Mouse (Mus musculus): ENCODE results near the gene Jazf1.

Jazf1 gene

DNA sequence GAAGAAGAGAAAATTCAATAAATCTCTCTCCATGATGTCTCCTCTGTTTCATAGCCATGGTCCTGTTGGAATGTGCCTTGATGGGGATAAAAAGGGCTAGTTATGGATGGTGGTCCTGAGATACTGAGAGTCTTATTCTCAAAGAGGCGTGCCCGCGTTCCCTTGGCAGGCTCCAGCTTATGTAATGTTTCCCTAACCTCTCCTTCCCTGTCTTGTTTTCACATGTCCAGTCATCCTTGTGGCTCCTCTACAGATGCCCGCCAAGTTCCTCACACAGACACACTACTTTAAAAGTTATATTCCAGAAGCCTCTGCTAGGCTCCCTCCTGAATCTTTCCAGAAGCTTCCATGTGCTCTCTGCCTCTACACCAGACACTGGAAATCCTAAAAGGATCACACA is 151.0 kb downstream of the Jazf1 start:
- DNase-seq (ENCODE audit: extremely low read depth, low read depth): no peak

DNA sequence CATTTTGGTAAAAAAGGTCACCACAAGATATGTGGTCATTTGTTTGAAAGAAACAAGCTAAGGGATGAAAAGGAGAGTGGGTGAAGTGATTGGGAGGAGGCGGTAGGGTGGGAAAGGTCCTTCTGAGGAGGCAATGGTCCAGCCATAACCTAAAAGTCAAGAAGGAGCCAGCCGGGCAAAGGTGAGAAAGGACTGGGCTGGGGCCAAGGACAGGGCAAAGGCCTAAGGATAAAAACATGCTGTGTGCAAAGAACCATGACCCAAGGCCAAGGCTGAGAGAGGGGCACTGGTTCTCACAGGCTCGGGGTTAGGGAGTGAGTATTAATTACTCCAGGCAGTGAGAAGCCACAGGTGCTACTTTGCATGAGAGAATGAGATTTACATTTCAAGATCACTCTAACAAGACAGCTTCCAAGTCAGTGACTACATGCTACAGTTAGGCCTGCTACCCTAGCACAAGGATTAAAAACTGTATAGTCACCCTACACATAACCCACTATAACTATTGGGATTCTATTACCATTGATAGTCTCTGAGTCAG is 151.5 kb downstream of the Jazf1 start:
- no peak for DNase-seq (ENCODE audit: extremely low read depth, low read depth)

DNA sequence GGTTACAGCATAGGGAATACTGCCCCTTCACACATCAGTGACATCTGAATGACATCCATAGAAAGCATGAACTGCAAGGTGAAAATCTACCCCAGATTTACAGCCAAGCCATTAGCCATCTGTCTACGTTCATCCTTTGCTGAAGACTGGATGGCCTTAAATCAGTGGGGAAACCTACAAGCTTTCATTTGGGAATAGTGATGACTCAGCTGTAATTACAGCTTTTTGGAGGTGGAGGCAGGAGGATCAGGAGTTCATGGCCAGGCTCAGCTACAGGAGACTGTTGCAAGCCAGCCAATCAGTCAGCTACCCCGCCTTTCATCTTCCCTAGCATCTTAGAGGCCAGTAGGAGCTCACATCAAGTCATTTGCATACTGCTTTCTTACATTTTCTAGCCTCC is 153.5 kb downstream of the Jazf1 start:
- DNase-seq (ENCODE audit: extremely low read depth, low read depth): no peak

DNA sequence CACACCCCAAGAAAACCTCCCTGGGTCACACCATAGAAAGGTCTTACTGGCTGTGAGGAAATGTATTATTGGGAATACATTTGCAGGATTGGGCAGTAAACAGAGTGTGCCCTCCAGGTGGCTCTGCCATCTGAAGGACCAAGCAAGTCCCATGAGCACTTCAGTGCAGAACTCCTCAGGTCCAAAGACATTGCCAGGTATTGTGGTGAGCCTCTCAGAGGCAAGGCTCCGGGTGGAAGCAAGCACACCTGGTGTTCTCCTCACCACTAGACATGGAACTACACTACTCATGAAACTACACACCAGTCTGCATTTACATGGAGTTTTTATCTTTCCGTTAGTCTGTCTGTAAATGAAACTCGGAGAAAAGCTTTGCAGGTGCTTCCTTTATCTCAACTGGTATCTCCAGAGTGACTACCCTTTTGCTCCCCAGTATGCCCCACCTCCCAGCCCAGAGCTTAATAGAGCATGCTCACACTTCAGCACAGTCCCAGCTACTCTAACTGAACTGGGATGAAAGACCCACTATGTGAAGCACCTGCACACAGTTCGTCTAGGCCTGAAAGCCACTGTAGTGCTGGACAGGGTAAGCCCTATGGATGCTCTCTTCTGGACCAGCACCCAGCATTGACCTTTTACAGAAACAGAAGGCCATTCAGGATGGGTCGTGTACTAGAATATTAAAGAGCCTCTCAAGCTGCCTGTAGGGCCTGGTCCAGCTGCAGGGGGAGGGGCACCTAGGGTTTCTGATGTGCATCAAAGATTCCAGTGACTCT is 156.1 kb downstream of the Jazf1 start:
- DNase-seq (ENCODE audit: extremely low read depth, low read depth): no peak

DNA sequence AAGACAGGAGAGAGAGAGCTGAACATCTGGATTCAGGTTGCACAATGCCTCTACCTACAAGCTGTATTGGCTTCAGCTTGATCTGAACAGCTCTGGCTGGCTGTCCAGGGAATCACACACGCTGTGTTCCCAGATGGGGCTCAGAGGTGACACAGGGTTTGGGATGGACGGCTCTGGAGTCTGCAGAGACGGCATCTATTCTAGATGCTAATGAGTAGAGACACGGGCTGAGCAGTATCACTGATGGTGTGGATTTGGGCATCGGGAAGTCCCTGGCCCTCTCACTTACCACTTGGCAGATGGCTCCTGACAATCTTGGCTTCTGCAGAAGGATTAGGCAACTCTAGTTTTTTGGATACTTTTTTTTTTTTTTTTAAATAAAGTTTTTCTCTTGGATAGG is 161.6 kb downstream of the Jazf1 start:
- no peak for DNase-seq (ENCODE audit: extremely low read depth, low read depth)

DNA sequence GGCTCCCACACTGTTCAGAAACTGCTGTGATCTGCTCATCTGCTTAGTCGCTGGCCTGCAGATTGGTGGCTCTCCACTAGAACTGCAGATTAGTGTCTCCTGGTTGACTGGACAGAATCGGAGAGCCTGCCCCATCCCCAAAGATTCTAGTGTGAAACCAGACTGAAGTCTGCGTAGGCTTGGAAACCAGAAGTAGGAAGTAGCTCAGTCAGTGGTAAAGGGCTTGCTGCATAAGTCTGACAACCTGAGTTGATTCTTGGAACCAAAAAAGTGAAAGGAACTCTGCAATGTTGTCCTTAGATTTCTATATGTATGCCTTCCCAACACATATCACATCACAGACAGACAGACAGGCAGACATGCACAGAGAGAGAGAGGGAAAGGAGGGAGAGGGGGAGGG is 163.3 kb downstream of the Jazf1 start:
- DNase-seq (ENCODE audit: extremely low read depth, low read depth): no peak

DNA sequence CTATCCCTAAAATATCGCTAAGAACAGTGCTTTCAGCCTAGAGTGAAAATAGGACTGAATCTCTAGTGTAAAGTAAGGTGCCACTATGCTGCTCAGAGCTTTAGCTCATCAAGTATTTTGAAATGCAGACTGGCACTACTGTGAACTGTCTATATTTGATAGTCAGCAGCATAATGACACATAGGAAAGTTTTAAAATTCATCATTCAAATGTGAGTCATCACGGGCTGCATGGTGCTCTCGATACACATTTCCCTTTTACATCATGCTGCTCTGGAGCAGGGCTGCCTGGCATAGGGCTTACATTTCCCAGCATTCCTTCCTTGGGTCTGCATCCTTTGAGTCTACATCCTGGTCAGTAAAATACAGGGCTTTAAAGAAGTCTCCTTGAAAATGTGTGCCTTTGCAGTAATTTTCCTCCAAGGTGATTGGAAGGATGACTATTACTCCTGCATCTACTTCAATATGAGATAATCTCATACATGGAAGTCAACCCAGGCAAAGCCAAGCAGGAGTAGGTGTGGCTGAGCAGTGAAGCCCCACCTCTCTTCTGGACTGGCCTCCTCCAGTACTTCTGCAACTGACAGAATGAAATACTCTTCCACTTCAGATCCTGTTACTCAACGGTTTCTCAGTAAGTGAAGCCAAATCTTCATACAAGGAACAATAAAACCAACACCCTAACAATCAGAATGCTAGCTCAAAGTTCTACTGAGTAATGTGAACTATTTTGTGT is 165.0 kb downstream of the Jazf1 start:
- no peak for DNase-seq (ENCODE audit: extremely low read depth, low read depth)

DNA sequence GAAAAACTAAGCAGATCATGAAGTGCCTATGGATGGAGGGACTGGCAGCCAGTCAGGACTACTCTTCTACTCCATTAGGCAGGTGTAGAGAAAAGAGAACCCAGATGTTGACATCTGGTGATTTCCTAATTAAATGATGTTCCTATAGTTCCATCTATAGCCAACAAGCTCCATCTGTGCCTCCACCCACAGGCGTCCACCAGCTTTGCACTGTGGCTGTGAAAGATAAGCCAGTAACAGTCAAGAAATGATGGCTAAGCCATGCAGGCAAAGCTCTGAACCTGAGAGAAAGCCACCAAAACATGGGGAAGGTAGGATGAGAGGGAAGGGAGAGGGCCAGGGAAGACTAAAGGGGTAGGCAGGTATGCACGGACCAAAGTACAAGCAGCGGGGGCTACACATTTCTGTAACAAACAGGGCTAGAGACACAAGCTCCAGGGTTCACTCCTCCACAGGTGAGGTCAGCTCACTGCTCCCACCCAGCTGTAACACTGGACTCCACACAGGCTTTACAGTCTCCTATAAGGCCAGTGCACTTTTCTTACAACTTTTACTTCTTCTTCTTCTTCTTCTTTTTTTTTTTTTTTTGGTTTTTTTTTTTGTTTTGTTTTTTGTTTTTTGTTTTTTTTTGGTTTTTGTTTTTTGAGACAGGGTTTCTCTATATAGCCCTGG is 168.7 kb downstream of the Jazf1 start:
- no peak for DNase-seq (ENCODE audit: extremely low read depth, low read depth)

DNA sequence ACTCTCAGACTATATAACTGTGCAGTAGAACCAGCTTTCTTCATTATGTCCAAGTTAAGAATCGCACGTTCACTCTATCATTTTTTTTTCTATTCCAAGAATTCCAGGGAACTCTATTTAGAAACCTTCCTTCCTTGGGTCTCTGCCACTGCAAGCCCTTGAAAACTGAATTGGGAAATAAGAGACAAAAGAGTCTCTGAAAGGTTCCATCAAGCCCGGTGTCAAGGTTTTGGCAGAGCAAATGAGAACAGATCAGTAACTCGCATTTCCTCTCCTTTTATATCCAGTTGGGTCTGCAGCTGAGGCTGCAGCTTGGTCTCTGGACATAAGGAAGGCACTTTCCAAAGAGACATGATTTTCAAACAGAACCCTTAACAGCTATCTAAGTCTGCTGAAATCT is 173.4 kb downstream of the Jazf1 start:
- DNase-seq (ENCODE audit: extremely low read depth, low read depth): no peak

DNA sequence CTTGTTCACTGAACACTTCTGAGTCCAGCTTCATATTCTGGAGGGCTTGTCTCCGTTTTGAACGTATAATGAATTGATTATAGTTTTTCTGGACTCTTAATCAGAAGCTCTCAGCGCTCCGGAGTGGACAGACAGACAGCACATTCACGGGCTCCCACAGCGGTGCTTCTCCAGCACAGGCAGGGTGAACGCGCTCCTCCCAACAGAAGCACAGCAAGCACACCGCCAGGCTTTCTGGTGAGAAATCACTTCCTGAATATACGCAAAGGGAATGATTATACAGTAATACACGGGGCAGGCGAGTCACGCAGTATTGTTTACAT is 174.0 kb downstream of the Jazf1 start:
- no peak for DNase-seq (ENCODE audit: extremely low read depth, low read depth)

DNA sequence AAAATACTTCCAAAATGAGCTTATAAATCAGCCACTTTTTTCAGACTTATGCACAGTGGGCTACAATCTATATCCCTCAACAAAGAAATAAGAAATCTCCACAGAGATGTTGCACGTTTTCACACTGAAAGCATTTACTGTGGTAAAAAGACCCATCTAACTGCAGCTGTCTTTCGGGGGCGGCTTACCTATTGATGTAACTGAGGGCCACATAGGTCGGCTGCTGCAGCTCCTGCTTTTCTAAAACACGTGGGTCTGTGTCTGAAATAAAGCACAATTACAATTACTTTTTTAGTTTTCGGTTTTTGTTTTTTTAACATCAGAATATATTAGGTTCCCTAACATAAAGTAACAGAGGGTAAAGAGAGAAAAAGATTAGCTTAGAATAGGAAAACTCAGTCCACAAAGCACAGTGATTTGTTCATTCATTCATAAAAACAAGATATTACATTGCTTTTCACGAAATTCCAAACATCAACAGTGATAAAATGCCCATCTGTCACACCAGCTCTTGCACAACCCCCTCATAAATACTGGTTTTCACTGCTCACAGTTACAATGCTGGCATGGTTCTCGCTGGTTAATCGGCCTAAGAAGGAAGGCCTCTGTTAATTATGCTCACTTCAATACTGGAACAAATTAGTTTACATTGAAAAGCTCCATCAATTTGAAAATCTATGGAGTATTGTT is 174.5 kb downstream of the Jazf1 start:
- no peak for DNase-seq (ENCODE audit: extremely low read depth, low read depth)

DNA sequence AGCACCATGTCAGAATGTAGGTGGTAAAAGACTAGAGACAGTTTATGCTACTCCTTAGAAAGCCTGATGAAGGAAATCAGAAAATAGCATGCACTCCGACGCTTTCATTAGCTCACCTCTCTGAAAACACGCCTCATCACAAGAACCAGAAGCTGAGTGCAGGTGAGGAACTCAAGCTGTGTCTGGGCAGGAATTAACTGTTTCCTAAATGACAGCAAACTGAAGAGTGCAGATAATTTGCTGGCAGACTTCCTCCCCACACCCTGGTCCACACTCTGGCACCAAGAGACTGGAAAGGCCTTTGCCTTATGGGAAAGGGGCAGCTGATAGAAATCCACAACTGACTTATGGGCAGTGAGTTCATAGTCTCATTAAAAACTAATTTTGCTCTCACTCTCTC is 175.5 kb downstream of the Jazf1 start:
- DNase-seq (ENCODE audit: extremely low read depth, low read depth): no peak

DNA sequence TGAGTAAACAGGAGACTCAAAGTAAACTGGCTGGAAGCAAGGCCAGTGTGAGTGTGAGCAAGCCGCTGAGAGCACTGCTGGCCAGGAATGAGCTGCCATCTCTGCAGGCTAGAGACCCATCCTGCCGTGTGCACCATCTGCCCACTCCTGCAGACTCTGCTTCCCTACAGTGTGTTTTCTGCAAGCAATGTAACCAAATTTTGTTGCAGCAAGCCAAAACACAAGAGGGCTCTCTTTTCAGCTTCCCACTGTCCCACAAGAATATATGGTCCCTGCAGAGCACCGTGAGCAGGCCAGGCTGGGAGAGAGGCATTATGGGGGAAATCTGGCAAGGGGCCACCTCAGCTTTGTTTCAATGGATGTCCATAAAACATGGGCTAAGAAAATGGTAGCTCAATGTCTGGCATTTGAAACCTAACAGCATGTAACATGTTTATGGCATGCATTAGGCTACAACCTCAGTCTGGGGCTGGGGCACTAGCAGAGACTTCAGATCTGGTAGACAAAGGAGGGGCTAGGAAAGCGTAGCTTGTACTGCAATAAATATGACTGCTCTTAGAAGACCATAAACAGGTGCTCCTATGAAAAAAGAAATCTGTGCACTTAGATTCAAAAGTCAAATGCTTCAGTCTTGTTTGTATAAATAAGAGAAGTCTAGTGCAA is 180.8 kb downstream of the Jazf1 start:
- DNase-seq (ENCODE audit: extremely low read depth, low read depth): no peak

DNA sequence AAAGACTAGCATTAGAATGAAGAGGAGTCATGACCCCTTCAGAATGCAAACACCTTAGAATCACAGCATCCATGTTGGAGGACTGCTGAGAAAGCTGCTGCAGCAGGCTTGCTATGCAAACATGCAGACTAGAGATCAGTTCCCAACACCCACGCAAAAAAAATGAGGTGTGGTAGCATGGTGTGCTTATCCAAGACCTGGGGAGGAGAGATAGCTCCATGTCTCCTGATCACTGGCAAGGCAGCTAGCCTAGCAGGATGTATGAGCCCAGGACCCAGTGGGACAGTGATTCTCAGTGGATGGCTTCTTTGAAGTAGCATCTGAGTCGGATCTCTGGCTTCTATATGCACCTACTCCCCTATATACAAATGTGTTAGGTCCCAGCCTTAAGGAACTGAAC is 184.7 kb downstream of the Jazf1 start:
- DNase-seq (ENCODE audit: extremely low read depth, low read depth): no peak

DNA sequence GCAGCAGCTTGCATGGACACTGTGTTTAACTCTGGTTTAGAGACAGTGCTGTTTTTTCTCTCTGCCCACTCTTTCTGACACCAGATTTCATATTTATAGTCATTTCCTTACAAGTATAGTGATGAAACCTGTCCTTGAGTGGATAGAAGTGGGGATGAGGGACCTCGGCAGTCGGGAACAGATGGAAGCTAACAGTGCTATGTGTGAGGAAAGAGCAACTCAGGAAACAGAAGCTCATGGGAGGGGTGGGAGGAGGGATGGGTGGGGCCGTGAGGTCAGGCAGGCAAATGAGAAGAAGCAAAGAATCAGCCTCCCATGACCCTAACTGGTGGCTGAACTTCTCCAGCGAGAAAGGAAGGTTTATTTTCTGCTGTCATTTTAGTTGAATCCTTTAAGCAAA is 191.3 kb downstream of the Jazf1 start:
- no peak for DNase-seq (ENCODE audit: extremely low read depth, low read depth)

DNA sequence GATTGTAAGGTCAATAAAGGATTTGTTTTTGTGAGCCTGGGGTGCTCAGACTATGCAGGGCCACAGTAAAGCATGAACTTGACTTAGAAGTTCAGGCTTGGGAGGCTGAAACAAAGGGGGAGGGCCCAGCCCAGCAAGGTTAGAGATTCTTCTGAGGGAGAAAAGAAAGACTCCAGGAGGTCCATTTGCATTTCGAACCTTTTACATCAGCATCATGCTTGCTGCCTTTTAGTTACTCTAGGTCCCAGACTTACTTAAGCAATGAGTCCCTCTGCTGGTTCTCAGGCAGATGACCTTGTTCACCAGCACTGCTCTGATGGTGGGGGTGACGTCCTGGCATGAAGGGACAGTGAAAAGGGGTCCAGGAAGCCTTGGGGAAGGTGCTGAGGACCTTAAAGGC is 197.1 kb downstream of the Jazf1 start:
- no peak for DNase-seq (ENCODE audit: extremely low read depth, low read depth)

DNA sequence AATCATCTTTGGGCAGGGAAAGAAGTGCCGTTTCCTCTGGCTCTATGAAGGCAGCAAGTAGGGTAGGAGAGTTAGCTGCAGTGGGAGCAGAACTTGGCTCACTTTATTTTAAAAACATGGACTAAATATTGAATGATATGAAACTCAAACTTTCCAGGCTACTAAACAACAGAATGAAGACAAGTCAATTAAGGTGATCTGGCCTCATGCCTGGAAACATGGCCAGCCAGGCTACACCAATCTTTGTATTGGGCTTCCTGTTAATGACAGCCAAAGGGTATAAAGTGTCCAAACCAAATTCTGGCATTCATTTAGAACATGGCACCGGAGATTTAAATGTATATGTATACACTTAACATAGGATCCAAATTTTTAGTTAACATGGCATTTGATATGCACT is 199.2 kb downstream of the Jazf1 start:
- no peak for DNase-seq (ENCODE audit: extremely low read depth, low read depth)

DNA sequence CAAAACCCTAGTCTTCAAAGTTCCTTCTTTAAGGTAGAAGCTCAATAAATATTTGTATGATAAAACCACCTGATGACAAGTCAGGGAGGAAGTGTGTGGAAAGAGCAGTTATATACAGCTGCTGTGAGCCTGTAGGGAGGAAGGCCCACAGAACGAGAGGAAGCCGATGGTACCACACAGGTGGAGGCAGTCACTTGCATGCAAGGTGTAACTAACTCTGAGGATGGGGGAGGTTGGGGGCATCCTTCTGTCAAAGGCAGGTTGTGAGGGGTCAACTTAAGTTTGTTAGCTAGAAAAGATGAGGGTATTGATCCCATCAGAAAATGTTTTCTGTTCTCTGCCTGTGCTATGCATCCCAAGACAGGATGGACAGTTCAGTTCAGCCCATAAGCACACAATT is 200.1 kb downstream of the Jazf1 start:
- DNase-seq (ENCODE audit: extremely low read depth, low read depth): no peak

DNA sequence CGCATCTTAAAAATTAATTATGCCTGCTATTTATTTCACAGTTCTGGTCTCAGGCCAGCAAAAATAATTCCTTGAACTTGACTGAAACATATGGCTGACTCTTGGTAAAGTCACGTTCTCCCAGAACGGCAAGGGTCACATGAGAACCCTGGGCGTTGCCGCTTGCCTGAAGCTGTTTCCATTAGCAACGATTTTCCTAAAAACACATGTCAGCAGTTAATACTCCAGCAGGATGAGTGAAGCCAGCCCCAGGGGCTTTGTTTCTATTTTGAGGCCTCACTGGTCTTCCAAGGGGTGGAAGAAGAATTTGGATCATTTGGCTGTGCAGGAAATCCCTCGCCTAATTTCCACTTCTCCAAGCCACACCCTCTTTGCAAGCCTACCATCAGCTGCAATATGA is 206.5 kb downstream of the Jazf1 start:
- DNase-seq (ENCODE audit: extremely low read depth, low read depth): no peak

DNA sequence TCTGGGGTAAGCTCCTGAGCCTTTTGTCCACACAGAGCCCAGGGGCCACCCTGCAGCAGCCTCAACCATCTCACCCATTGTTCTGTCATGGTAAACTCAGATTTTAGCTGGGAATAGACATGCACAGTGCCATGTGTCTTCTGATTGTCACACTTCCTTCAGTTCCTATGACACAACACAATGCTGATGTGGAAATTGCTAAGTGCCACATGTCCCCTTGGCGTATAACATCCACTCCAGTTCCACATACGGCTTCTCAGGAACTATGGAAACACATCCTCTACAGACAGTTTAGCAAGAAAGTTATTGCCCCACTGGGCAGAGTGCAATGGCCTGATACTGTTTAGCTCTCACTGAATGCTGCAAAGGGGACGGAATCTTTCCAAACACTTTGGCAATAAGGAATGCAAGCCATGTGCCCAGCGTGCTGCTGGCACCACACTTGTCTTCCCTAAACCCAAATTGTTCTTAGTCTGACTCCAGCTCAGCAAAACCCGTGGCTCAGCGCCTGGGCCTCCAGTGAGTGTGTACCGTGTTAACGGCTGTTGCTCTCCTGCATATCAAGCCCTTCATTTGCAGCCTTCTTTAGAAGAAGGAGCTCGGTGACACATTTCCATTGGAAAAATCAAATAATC is 207.1 kb downstream of the Jazf1 start:
- DNase-seq (ENCODE audit: extremely low read depth, low read depth): no peak

DNA sequence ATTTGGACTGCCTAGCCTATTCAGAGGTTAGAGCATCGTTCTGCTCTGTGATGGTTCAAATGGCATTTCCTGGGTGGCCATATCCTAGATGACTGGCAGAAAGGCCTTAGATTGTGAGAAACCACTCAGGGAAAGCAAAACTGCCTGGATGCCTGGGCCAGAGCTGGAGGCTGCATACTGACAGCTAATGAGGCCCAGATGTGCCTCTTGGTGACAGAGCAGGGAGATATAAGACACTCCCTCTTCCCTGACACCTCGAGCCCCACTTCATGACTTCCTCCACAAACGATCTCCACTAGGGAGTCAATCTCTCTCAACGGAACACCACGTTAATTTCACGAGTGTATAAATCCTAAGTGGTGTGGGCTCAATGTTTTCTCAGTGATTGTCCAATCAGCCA is 207.7 kb downstream of the Jazf1 start:
- no peak for DNase-seq (ENCODE audit: extremely low read depth, low read depth)

All from MEL-GATA-1-ER (cell line).